Mouse (Mus musculus) liver, adult 2 months (tissue): ENCODE measurements at regions not wholly inside any gene's neighbourhood (a gene's known extent, or its start where the extent isn't known, plus 50 kb on each side); places are given as distances from the start of the nearest gene placed in this dataset.

Experiments
- CTCF ChIP-seq: fragments of 200-500 bp; IDR thresholded peaks from 2 replicates; pipeline ENCODE4 v1.5.1; 2011; ENCODE audit warnings: low read depth, low read length, control low read depth
- POLR2A ChIP-seq: fragments of 200-500 bp; IDR thresholded peaks from 2 replicates; pipeline ENCODE4 v1.6.1; 2011; ENCODE audit warnings: low read length, control low read depth; ENCODE audit not compliant: insufficient read depth; ENCODE audit errors: extremely low read depth

DNA sequence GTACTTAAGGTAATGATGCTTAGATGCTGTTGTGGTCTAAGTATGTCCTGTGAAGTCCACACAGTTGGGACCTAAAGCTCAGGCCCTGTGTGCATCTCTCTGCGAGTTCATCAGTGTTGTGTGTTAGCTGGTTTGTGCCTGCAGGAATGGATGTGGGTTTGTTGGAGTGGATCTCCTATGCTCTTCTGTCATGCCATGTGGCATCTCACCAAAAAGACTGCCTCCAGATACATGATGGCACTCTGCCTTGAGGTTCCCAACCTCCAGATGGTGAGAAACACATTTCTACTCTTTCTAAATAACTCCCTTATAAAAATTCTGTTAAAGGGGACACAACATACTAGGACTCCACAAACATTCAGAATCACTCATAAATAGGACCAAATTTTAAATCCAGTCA is 117.3 kb upstream of the Nbea start:
- TF ChIP-seq CTCF (no peak), POLR2A (no peak)
